Mouse (Mus musculus): ENCODE results near the gene Rpl37a. TPM values are rescaled to one million over a fixed set of nuclear protein-coding genes. Genes with fewer than 3 reads are reported as not detected.

Gene Rpl37a
- total RNA-seq (2014; fragmentation: Nextera tagmentation) (2,939 and 3,315 TPM in 2 replicates), total RNA-seq (2017) (499 and 554 TPM in 2 replicates)

GRCm38 (mm10) chr1:72710753-72711653 lies at the start of gene Rpl37a:
Gene Rpl37a (plus strand): TSS chr1:72711290.
- peak; percentile 83 for ATAC-seq (replicated peaks; ENCODE audit: low FRiP score, low TSS enrichment, poor library complexity, severe bottlenecking)

GRCm38 (mm10) chr1:72673070-72673469 lies 38.0 kb upstream of the Rpl37a start:
- ATAC-seq (replicated peaks; ENCODE audit: low FRiP score, low TSS enrichment, poor library complexity, severe bottlenecking): no peak

- no peak for ATAC-seq (replicated peaks; ENCODE audit: low FRiP score, low TSS enrichment, poor library complexity, severe bottlenecking)
Measured at GRCm38 (mm10) chr1:72696256-72696655, 14.8 kb upstream of the Rpl37a start.

- no peak for ATAC-seq (replicated peaks; ENCODE audit: low FRiP score, low TSS enrichment, poor library complexity, severe bottlenecking)
Measured at GRCm38 (mm10) chr1:72698651-72699050, 12.4 kb upstream of the Rpl37a start.

GRCm38 (mm10) chr1:72700479-72700878 lies 10.6 kb upstream of the Rpl37a start, which contains the start of gene Ankar:
Gene Ankar (minus strand): TSS chr1:72700579.
- no peak for ATAC-seq (replicated peaks; ENCODE audit: low FRiP score, low TSS enrichment, poor library complexity, severe bottlenecking)

- ATAC-seq (replicated peaks; ENCODE audit: low FRiP score, low TSS enrichment, poor library complexity, severe bottlenecking): no peak
Measured at GRCm38 (mm10) chr1:72707525-72707924, 3.6 kb upstream of the Rpl37a start.

GRCm38 (mm10) chr1:72711684-72712083 lies 594 bp downstream of the Rpl37a start:
- no peak for ATAC-seq (replicated peaks; ENCODE audit: low FRiP score, low TSS enrichment, poor library complexity, severe bottlenecking)

GRCm38 (mm10) chr1:72714547-72714946 lies 3.5 kb downstream of the Rpl37a start:
- ATAC-seq (replicated peaks; ENCODE audit: low FRiP score, low TSS enrichment, poor library complexity, severe bottlenecking): no peak

- ATAC-seq (replicated peaks; ENCODE audit: low FRiP score, low TSS enrichment, poor library complexity, severe bottlenecking): no peak
Measured at GRCm38 (mm10) chr1:72715065-72715464, 4.0 kb downstream of the Rpl37a start.

GRCm38 (mm10) chr1:72715593-72716361 lies 4.7 kb downstream of the Rpl37a start:
- ATAC-seq (replicated peaks; ENCODE audit: low FRiP score, low TSS enrichment, poor library complexity, severe bottlenecking): no peak

- 0 out of 2 replicates have a peak, but pooled peaks have one; percentile 3 for ATAC-seq (replicated peaks; ENCODE audit: low FRiP score, low TSS enrichment, poor library complexity, severe bottlenecking)
Measured at GRCm38 (mm10) chr1:72716421-72716820, 5.3 kb downstream of the Rpl37a start.

GRCm38 (mm10) chr1:72716926-72717325 lies 5.8 kb downstream of the Rpl37a start:
- ATAC-seq (replicated peaks; ENCODE audit: low FRiP score, low TSS enrichment, poor library complexity, severe bottlenecking): peak; percentile 40

- ATAC-seq (replicated peaks; ENCODE audit: low FRiP score, low TSS enrichment, poor library complexity, severe bottlenecking): no peak
Measured at GRCm38 (mm10) chr1:72717540-72717939, 6.5 kb downstream of the Rpl37a start.

- peak; percentile 81 for ATAC-seq (replicated peaks; ENCODE audit: low FRiP score, low TSS enrichment, poor library complexity, severe bottlenecking)
Measured at GRCm38 (mm10) chr1:72718846-72719245, 7.8 kb downstream of the Rpl37a start.

GRCm38 (mm10) chr1:72720115-72720725 lies 9.1 kb downstream of the Rpl37a start:
- no peak for ATAC-seq (replicated peaks; ENCODE audit: low FRiP score, low TSS enrichment, poor library complexity, severe bottlenecking)

- no peak for ATAC-seq (replicated peaks; ENCODE audit: low FRiP score, low TSS enrichment, poor library complexity, severe bottlenecking)
Measured at GRCm38 (mm10) chr1:72722646-72723045, 11.6 kb downstream of the Rpl37a start.

GRCm38 (mm10) chr1:72724354-72724753 lies 13.3 kb downstream of the Rpl37a start:
- ATAC-seq (replicated peaks; ENCODE audit: low FRiP score, low TSS enrichment, poor library complexity, severe bottlenecking): no peak

- no peak for ATAC-seq (replicated peaks; ENCODE audit: low FRiP score, low TSS enrichment, poor library complexity, severe bottlenecking)
Measured at GRCm38 (mm10) chr1:72725941-72726340, 14.9 kb downstream of the Rpl37a start.

- no peak for ATAC-seq (replicated peaks; ENCODE audit: low FRiP score, low TSS enrichment, poor library complexity, severe bottlenecking)
Measured at GRCm38 (mm10) chr1:72728781-72729180, 17.7 kb downstream of the Rpl37a start.

- no peak for ATAC-seq (replicated peaks; ENCODE audit: low FRiP score, low TSS enrichment, poor library complexity, severe bottlenecking)
Measured at GRCm38 (mm10) chr1:72730126-72730525, 19.0 kb downstream of the Rpl37a start.

Data from megakaryocyte-erythroid progenitor cell, adult 5-6 weeks (primary cell).